10 mouse cellular contexts compared by ENCODE assay signal in the genomic region with DNA sequence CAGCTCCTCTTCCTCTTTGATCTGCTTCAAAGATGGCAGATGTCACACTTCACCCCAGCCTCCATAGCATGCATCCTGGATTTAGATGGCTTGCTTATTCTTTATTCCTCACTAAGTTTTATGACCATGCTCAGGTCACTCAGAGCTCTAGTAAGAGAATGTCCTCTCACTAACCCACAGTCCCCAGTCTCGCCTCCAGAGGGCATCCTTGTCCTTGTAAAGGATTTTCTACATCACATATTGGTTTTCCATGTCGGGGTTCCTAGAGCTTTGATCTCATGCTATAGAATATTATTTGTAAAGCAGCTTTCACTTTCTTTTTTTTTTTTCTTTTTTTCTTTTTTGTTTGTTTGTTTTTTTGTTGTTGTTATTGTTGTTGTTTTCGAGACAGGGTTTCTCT. TPM values are rescaled to one million over a fixed set of nuclear protein-coding genes. Genes with fewer than 3 reads are reported as not detected.
DNase-seq lines count a peak whose midpoint lies in the region; ATAC-seq and TF ChIP-seq lines count a peak whose summit lies in the region.
"Had no signal": no experiment of that assay in that cellular context is flagged by ENCODE, and none has a peak within 500 bp of the region (broad histone marks: within the 10 kb centered on the region; RNA-seq: fewer than 3 reads in every experiment).

No protein-coding gene starts in this region.

- peak; percentile 18; the same call in 1 of the 2 replicates for TF ChIP-seq CTCF in kidney, adult 2 months (conservative IDR thresholded peaks at IDR 0.05; ENCODE audit: insufficient read depth, insufficient read length, low read depth, low read length)

- no peak for ATAC-seq in CD4-positive, CD25-positive, alpha-beta regulatory T cell, adult 4 months

- no peak for TF ChIP-seq POLR2A in kidney, adult 2 months (IDR thresholded peaks at IDR 0.05; ENCODE audit: low read depth, low read length)

- H3K27me3 ChIP-seq in kidney, adult 2 months (replicated peaks; ENCODE audit: control insufficient read depth, insufficient read depth, low read length), result no peaks in the 10 kb centered on the region
- H3K27me3 ChIP-seq: embryonic facial prominence, embryonic 15.5 days; liver, embryonic 13.5 days had no signal

- H3K36me3 ChIP-seq in kidney, adult 2 months (ENCODE audit: control insufficient read depth, insufficient read depth, low read length), result peaks cover 7% of the 10 kb centered on the region

- no peak overlapping the region for H3K27ac ChIP-seq in kidney, adult 2 months (ENCODE audit: insufficient read depth, low read depth, low read length)
- H3K27ac ChIP-seq: embryonic facial prominence, embryonic 15.5 days; liver, embryonic 13.5 days had no signal

- no peaks in the 10 kb centered on the region for H3K4me1 ChIP-seq in kidney, adult 2 months (ENCODE audit: control insufficient read depth, insufficient read depth, low read length)
- H3K4me1 ChIP-seq: embryonic facial prominence, embryonic 15.5 days had no signal

- 80% methylated on average over 3 of the region's 3 CpGs for WGBS in kidney, adult 2 months

- H3K4me3 ChIP-seq in kidney, adult 2 months (ENCODE audit: insufficient read depth, low read depth, low read length), result no peak overlapping the region
- H3K4me3 ChIP-seq: embryonic facial prominence, embryonic 15.5 days; liver, embryonic 13.5 days had no signal

- peak; percentile 47 for DNase-seq in CD4-positive, CD25-positive, alpha-beta regulatory T cell, adult 2 months (ENCODE audit: low read depth, low spot score)
- peak; percentile 44 for DNase-seq in kidney, adult 2 months
- DNase-seq in kidney, adult 11 months, result no peak
- DNase-seq in MN1 (ENCODE audit: low spot score), result peak; percentile 34
- DNase-seq in kidney, postnatal 25 days, result peak; percentile 53 to 78
- DNase-seq in retina, postnatal 1 day, result peak; percentile 55
- DNase-seq in urinary bladder, postnatal 25 days (ENCODE audit: low spot score), result no peak
- DNase-seq: liver, embryonic 13.5 days had no signal

RNA-seq across cellular contexts. Expression of a gene that starts 19.4 kb away (rescaled TPM):
- polyA plus RNA-seq in CD4-positive, CD25-positive, alpha-beta regulatory T cell, adult 4 months (2017; shearing (Covaris generic)), result 100 to 1,000 TPM in 1 of 2 experiments, 10 to 100 TPM in 1; 79.4 to 143 TPM
- polyA plus RNA-seq in kidney, adult 2 months (2012; rRNA removed), result 3.0 and 4.8 TPM in 2 replicates

RNA-seq across cellular contexts. Expression of a gene that starts 53.8 kb away (rescaled TPM):
- 10 to 100 TPM in 1 of 2 experiments, 1 to 10 TPM in 1; 7.6 to 13.7 TPM for polyA plus RNA-seq in CD4-positive, CD25-positive, alpha-beta regulatory T cell, adult 4 months (2017; shearing (Covaris generic))
- polyA plus RNA-seq in kidney, adult 2 months (2012; rRNA removed), result 26.5 and 28.8 TPM in 2 replicates

Comparison
In these comparisons a context has a peak if more than half of its experiments do, and no peak if none do; other contexts are left out.
1. DNase-seq: peak in CD4-positive, CD25-positive, alpha-beta regulatory T cell, adult 2 months (single experiment), kidney, adult 2 months (single experiment), MN1 (single experiment), kidney, postnatal 25 days (2 of 2) and retina, postnatal 1 day (single experiment); none in kidney, adult 11 months (single experiment) and urinary bladder, postnatal 25 days (single experiment).
2. RNA of a gene that starts 19.4 kb away (polyA plus RNA-seq): 79.4 to 143 TPM in CD4-positive, CD25-positive, alpha-beta regulatory T cell, adult 4 months; 3.0 to 4.8 TPM in kidney, adult 2 months; every median in the first group is over 10 times any median in the second.